Mouse (Mus musculus): ENCODE measurements around the gene Cpeb4.

Gene Cpeb4

GRCm38 (mm10) chr11:31846771-31847468 is 25.1 kb upstream of the Cpeb4 start:
- no peak for DNase-seq (ENCODE audit: low spot score in 2 of 2)

GRCm38 (mm10) chr11:31847469-31847805 is 24.6 kb upstream of the Cpeb4 start:
- no peak for DNase-seq (ENCODE audit: low spot score in 2 of 2)

- no peak for DNase-seq (ENCODE audit: low spot score in 2 of 2)
Measured at GRCm38 (mm10) chr11:31848725-31849124, 23.3 kb upstream of the Cpeb4 start.

GRCm38 (mm10) chr11:31850156-31850775 is 21.7 kb upstream of the Cpeb4 start:
- DNase-seq (ENCODE audit: low spot score in 2 of 2) = no peak

DNA sequence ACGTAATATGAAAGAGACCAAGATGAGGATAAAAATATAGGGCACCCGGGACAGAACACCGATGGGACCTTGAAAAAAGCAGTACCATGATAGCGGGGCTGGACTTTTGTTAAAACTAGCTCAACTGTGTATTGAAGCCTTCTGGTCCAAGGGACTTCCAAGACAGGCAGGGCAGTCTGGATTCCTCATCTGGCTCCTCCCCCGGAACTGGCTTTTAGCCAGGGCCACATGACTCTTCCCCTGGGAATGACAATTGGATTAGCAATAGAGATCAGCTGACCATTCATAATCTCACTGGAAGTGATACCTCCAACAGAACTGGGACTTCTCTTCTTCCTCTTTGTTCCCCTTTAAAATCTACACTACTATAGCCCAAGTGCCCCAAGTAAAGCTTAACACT is 21.0 kb upstream of the Cpeb4 start:
- DNase-seq (ENCODE audit: low spot score in 2 of 2) = no peak

DNA sequence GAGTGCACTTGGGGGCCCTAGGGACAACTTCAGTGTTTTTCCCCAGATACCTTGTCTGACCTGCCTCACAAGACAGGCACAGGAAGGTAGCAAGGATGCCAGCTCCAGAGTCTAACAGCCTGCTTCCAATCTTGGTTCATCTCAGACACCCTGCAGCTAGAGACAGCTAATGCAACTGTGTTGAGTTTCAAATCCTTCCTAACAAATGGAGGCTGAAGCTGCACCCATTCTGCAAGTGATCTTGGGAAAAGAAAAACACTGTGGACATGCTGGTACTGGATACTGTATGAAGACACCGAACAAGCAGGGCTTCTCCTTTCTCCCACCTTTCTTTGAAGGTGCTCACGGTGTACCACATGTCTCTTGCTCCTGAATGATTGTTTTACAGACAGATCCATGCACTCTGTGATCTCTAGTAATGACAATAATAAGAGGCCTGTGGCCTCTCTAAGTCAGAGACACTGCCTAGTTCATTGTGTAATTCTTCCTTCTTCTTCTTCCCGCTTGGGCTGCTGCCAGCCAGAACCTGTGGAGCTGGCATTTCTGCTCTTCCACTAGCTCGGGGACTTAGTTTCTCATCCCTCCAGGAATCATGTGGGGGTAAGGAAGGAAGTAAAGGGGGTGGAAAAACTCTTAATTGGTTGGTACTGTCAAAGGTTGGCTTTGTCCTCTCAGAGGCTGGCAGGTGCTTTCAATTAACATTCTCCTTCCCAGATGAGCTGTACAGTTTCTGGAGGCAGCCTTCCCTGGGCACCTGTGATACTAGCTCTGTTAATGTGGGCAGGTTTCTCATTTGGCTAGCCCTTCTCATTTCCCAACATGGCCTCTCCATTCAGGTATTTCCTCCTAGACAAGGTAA is 20.1 kb upstream of the Cpeb4 start:
- DNase-seq (ENCODE audit: low spot score in 2 of 2) = no peak

DNA sequence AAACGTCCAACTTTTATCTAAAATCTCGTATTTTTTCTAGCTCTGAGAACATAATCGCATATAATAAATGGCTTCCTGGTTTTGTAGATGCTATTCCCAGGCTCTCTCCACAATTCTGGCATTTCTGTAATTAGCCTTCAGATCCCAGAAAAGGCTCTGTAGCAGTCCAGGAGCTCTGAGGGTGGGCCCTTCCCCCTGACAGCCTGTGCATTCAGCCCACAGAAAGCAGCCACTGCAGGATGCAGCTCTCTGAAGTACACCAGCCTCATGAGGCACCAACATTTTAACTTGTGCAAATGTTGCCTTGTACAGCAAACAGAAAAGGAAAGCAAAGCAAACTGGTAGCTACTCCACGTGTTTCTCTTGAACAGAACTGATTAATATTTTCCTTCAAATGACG is 17.1 kb upstream of the Cpeb4 start:
- DNase-seq (ENCODE audit: low spot score in 2 of 2) = peak; percentile 0 to 3

DNA sequence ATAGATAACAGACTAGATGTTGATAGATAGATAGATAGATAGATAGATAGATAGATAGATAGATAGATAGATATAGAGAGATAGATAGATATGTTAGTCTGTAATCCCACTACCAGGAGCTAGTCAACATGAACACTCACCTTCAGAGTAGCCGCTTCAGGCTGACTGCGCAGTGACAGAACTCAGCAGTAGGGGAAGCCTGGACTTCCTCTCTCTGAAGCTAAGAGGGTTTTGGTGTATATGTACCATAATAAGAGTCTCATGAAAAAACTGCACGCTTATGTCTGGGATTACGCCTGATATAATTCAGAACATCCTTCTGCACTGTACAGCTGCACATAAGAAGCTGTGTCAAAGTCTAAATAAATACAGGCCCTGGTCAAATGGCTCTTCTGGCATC is 14.5 kb upstream of the Cpeb4 start:
- no peak for DNase-seq (ENCODE audit: low spot score in 2 of 2)

GRCm38 (mm10) chr11:31861149-31861890 is 10.7 kb upstream of the Cpeb4 start:
- DNase-seq (ENCODE audit: low spot score in 2 of 2) = peak in 1 of 2 experiments; percentile 44

DNA sequence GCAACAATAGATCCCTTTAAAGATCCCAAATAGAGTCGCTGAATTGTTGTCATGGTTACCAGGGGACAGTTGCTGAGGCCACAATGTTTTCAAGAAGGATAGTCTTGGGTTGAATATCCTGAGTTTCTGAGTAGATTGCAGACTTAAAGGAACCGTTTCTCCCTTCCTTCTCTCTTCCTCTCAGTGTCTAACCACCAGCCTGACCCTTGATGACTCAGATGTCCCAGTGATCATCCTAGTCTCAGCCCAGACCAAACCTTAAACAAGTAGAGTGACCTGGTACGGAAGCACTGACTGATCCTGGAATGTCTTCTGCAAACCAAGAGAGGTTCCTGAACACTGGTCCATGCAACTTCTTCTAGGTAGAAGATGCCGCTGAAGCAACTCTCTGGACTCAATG is 4.0 kb upstream of the Cpeb4 start:
- no peak for DNase-seq (ENCODE audit: low spot score in 2 of 2)

DNA sequence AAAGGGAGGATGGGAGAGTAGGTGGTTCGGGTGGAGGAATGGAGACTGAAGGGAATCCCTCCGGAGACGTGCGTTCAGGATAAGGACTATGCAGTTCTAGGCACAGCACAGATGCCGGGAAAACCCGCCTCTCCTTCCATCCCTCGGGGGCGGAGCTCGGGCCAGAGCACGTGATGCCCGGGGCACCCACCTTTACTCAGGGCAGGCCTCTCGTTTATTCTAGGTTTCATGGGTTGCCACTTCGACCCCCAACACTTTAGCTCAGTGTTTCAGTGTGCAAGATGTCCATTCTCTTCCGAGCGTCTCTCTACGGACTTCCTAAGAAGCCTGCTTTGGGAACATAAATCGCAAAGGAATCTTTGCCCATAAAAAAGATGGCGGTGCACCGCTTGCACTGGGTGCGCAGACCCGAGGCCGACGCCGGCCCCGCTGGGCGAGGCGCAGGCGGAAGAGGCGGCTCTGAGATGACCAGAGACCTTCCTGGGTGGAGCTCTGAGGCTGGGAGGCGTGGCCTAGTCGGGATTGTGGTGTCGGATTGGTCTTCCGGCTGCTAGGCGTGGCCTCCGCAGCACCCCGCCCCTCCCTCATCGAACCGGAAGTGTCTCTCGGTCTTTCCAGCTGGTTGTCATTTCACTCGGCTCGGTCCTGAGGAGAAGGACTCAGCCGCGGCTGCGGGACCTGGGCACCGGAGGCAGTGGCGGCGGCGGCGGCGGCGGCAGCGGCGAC is 1.6 kb upstream of the Cpeb4 start:
- DNase-seq (ENCODE audit: low spot score in 2 of 2) = peak; percentile 97 to 100

GRCm38 (mm10) chr11:31871135-31871541 is 873 bp upstream of the Cpeb4 start:
- peak; percentile 66 to 75 for DNase-seq (ENCODE audit: low spot score in 2 of 2)

DNA sequence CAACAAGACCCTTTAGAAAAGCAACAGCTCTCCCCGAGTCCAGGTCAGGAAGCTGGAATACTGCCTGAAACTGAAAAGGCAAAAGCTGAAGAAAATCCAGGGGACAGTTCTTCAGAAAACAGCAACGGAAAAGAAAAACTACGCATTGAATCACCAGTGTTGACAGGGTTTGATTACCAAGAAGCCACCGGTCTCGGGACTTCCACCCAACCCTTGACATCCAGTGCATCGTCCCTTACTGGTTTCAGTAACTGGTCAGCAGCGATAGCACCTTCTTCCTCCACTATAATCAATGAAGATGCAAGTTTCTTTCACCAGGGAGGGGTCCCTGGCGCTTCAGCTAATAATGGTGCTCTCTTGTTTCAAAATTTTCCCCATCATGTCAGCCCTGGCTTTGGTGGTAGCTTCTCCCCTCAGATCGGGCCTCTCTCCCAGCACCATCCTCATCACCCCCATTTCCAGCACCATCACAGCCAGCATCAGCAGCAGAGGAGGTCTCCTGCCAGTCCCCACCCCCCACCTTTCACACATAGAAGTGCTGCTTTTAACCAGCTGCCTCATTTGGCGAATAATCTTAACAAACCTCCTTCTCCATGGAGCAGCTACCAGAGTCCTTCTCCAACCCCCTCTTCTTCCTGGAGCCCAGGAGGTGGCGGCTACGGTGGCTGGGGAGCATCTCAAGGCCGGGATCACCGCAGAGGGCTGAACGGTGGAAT is 693 bp downstream of the Cpeb4 start:
- DNase-seq (ENCODE audit: low spot score in 2 of 2) = peak in 1 of 2 experiments; percentile 46

DNA sequence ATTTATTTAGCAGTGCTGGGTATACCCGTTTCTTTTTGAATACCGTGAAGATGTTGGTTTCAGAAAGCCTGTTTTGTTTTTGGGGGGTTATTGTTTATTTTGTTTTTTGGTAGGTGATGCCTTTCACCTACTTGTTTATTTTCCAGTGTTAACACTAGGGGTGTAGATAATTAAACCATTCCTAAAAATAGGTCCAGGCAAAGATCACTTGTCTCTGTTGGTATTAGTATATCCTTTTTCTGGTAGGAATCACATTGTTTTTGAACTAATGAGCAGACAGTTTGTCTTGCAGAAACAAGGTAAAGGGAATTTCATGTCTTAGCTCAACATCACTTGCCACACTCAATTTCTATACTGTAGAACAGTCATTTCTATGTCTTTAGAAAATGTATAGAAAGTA is 2.1 kb downstream of the Cpeb4 start:
- DNase-seq (ENCODE audit: low spot score in 2 of 2) = peak in 1 of 2 experiments; percentile 2

- DNase-seq (ENCODE audit: low spot score in 2 of 2) = no peak
Measured at GRCm38 (mm10) chr11:31883671-31884070, 11.7 kb downstream of the Cpeb4 start.

DNA sequence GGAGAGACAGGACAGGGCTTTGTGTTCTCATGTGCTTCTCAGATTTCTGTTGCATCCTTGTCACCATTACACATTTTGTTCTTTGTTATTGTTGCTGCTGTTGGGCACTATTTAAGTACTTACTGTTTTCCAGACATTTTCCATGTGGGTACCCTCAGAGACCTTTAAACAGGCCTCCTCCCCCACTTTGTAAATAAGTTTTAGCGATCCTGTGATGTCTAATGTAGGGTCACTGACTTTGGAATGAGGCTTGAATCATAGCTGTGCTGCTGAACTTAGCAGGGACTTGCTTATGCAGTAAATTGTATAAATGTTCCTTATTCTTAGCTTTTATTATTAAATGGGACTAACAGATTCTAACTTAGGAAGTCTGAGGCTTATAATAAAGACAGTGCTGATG is 13.8 kb downstream of the Cpeb4 start:
- no peak for DNase-seq (ENCODE audit: low spot score in 2 of 2)

GRCm38 (mm10) chr11:31888229-31888628 is 16.2 kb downstream of the Cpeb4 start:
- no peak for DNase-seq (ENCODE audit: low spot score in 2 of 2)

GRCm38 (mm10) chr11:31892152-31892551 is 20.1 kb downstream of the Cpeb4 start:
- no peak for DNase-seq (ENCODE audit: low spot score in 2 of 2)

- no peak for DNase-seq (ENCODE audit: low spot score in 2 of 2)
Measured at GRCm38 (mm10) chr11:31893639-31894038, 21.6 kb downstream of the Cpeb4 start.

- peak in 1 of 2 experiments; percentile 46 for DNase-seq (ENCODE audit: low spot score in 2 of 2)
Measured at GRCm38 (mm10) chr11:31896065-31896792, 24.2 kb downstream of the Cpeb4 start.

Data from spleen, postnatal 10 days (tissue).